ENCODE assay signal across 10 mouse cellular contexts in genomic region chr4:119245556-119245955, GRCm38 (mm10). TPM values are rescaled to one million over a fixed set of nuclear protein-coding genes. Genes with fewer than 3 reads are reported as not detected.
DNase-seq lines count a peak whose midpoint lies in the region; ATAC-seq lines count a peak whose summit lies in the region.
"Had no signal": no experiment of that assay in that cellular context is flagged by ENCODE, and none has a peak within 500 bp of the region (broad histone marks: within the 10 kb centered on the region; RNA-seq: fewer than 3 reads in every experiment).

No protein-coding gene starts in this region.

- H3K4me3 ChIP-seq in hindbrain, embryonic 13.5 days: no peak overlapping the region
- H3K4me3 ChIP-seq in hindbrain, embryonic 11.5 days (ENCODE audit: low read depth, low read length): no peak overlapping the region
- H3K4me3 ChIP-seq in heart, embryonic 14.5 days (ENCODE audit: control insufficient read depth in 1 of 2, insufficient read depth in 1 of 2, low read depth in 1 of 2, low read length in 2 of 2): no peak overlapping the region

- no peak for ATAC-seq in hindbrain, embryonic 13.5 days (ENCODE audit: low FRiP score)
- ATAC-seq in hindbrain, embryonic 11.5 days (ENCODE audit: low FRiP score): no peak
- ATAC-seq in heart, embryonic 14.5 days (ENCODE audit: insufficient number of reproducible peaks, insufficient read depth, low FRiP score, low read depth): no peak; the same call in 1 of the 2 replicates

- H3K36me3 ChIP-seq in hindbrain, embryonic 13.5 days: peaks cover 81% of the 10 kb centered on the region
- H3K36me3 ChIP-seq in hindbrain, embryonic 11.5 days (ENCODE audit: control insufficient read depth, insufficient read depth, low read length): no peaks in the 10 kb centered on the region
- peaks cover 68% of the 10 kb centered on the region for H3K36me3 ChIP-seq in heart, embryonic 14.5 days (ENCODE audit: control insufficient read depth, insufficient read depth, low read length)

- no peak overlapping the region for H3K9ac ChIP-seq in hindbrain, embryonic 13.5 days
- H3K9ac ChIP-seq in hindbrain, embryonic 11.5 days (ENCODE audit: low read depth, low read length): no peak overlapping the region
- peak overlapping the region; percentile 34; the same call in 1 of the 2 replicates for H3K9ac ChIP-seq in heart, embryonic 14.5 days (ENCODE audit: low read length)
- H3K9ac ChIP-seq: liver, embryonic 14.5 days had no signal

- no peak for DNase-seq in hindbrain, embryonic 11.5 days (ENCODE audit: low spot score)
- DNase-seq in brain, adult 2 months (ENCODE audit: low read depth, low spot score): peak; percentile 91
- peak; percentile 33 for DNase-seq in lung, postnatal 14 days
- DNase-seq in yolk sac, embryonic 10.5 days (ENCODE audit: low spot score): no peak
- DNase-seq in B cell, adult 2 months: no peak
- DNase-seq in retina, postnatal 1 day: no peak

- H3K9me3 ChIP-seq in hindbrain, embryonic 13.5 days: no peaks in the 10 kb centered on the region
- no peaks in the 10 kb centered on the region for H3K9me3 ChIP-seq in hindbrain, embryonic 11.5 days (ENCODE audit: control insufficient read depth, low read length)
- no peaks in the 10 kb centered on the region for H3K9me3 ChIP-seq in heart, embryonic 14.5 days (ENCODE audit: control insufficient read depth, low read length)

- 81% methylated on average over 7 of the region's 7 CpGs for WGBS in hindbrain, embryonic 13.5 days
- WGBS in hindbrain, embryonic 11.5 days: 83% methylated on average over 7 of the region's 7 CpGs
- 48% methylated on average over 7 of the region's 7 CpGs for WGBS in heart, embryonic 14.5 days

- H3K27ac ChIP-seq in hindbrain, embryonic 13.5 days: 0 out of 2 replicates have a peak overlapping the region, but pooled peaks have one; percentile 2
- no peak overlapping the region for H3K27ac ChIP-seq in hindbrain, embryonic 11.5 days (ENCODE audit: low read depth, low read length)
- peak overlapping the region in 1 of 2 experiments; percentile 53; a peak in 2 of 4 replicates for H3K27ac ChIP-seq in heart, embryonic 14.5 days (replicated peaks in 1 of 2; ENCODE audit: control insufficient read depth in 1 of 2, insufficient read depth in 1 of 2, low read depth in 2 of 2, low read length in 2 of 2)
- H3K27ac ChIP-seq: liver, embryonic 14.5 days had no signal

- H3K4me1 ChIP-seq in hindbrain, embryonic 13.5 days (replicated peaks): peaks cover 15% of the 10 kb centered on the region
- H3K4me1 ChIP-seq in hindbrain, embryonic 11.5 days (replicated peaks; ENCODE audit: control insufficient read depth, insufficient read depth, low read length): no peaks in the 10 kb centered on the region
- H3K4me1 ChIP-seq in heart, embryonic 14.5 days (ENCODE audit: control insufficient read depth in 2 of 2, insufficient read depth in 2 of 2, low read length in 2 of 2): peaks cover 12 to 29% of the 10 kb centered on the region in 2 experiments

- no peak overlapping the region for H3K4me2 ChIP-seq in hindbrain, embryonic 13.5 days
- H3K4me2 ChIP-seq in hindbrain, embryonic 11.5 days (replicated peaks; ENCODE audit: low read depth, low read length): no peak overlapping the region
- no peak overlapping the region for H3K4me2 ChIP-seq in heart, embryonic 14.5 days (ENCODE audit: low read length)

- H3K27me3 ChIP-seq in hindbrain, embryonic 13.5 days: no peaks in the 10 kb centered on the region
- no peaks in the 10 kb centered on the region for H3K27me3 ChIP-seq in hindbrain, embryonic 11.5 days (ENCODE audit: control insufficient read depth, insufficient read depth, low read length)
- no peaks in the 10 kb centered on the region for H3K27me3 ChIP-seq in heart, embryonic 14.5 days (ENCODE audit: control insufficient read depth, insufficient read depth, low read length)

RNA-seq across cellular contexts. Expression of gene Cldn19, which starts 9.7 kb away (rescaled TPM):
- polyA plus RNA-seq in hindbrain, embryonic 13.5 days (2015; fragmentation: Nextera tagmentation; extraction: Ambion mirVana): 0.76 and 1.3 TPM in 2 replicates
- 0.18 and 0.25 TPM in 2 replicates for polyA plus RNA-seq in hindbrain, embryonic 11.5 days (2014; fragmentation: Nextera tagmentation; extraction: Ambion mirVana)
- polyA plus RNA-seq in heart, embryonic 14.5 days (2014; fragmentation: Nextera tagmentation; extraction: Ambion mirVana): not detected in 2 replicates
- polyA plus RNA-seq: liver, embryonic 14.5 days; spleen, adult 2 months had no signal

RNA-seq across cellular contexts. Expression of gene P3h1, which starts 12.8 kb away (rescaled TPM):
- 12.2 and 13.2 TPM in 2 replicates for polyA plus RNA-seq in hindbrain, embryonic 13.5 days (2015; fragmentation: Nextera tagmentation; extraction: Ambion mirVana)
- 15.4 and 17.9 TPM in 2 replicates for polyA plus RNA-seq in hindbrain, embryonic 11.5 days (2014; fragmentation: Nextera tagmentation; extraction: Ambion mirVana)
- 40.9 and 42.0 TPM in 2 replicates for polyA plus RNA-seq in heart, embryonic 14.5 days (2014; fragmentation: Nextera tagmentation; extraction: Ambion mirVana)

RNA-seq across cellular contexts. Expression of gene AU022252, which starts 13.0 kb away (rescaled TPM):
- polyA plus RNA-seq in hindbrain, embryonic 13.5 days (2015; fragmentation: Nextera tagmentation; extraction: Ambion mirVana): 32.5 and 33.4 TPM in 2 replicates
- 31.1 and 37.0 TPM in 2 replicates for polyA plus RNA-seq in hindbrain, embryonic 11.5 days (2014; fragmentation: Nextera tagmentation; extraction: Ambion mirVana)
- polyA plus RNA-seq in heart, embryonic 14.5 days (2014; fragmentation: Nextera tagmentation; extraction: Ambion mirVana): 24.8 and 25.1 TPM in 2 replicates

RNA-seq across cellular contexts. Expression of gene Tmem269, which starts 27.5 kb away (rescaled TPM):
- polyA plus RNA-seq in hindbrain, embryonic 13.5 days (2015; fragmentation: Nextera tagmentation; extraction: Ambion mirVana): 0.39 and 0.43 TPM in 2 replicates
- not detected in 2 replicates for polyA plus RNA-seq in hindbrain, embryonic 11.5 days (2014; fragmentation: Nextera tagmentation; extraction: Ambion mirVana)
- polyA plus RNA-seq in heart, embryonic 14.5 days (2014; fragmentation: Nextera tagmentation; extraction: Ambion mirVana): 0.19 TPM in 1 of 2 replicates, not detected in the other
- polyA plus RNA-seq: liver, embryonic 14.5 days had no signal

RNA-seq across cellular contexts. Expression of gene Ybx1, which starts 48.8 kb away (rescaled TPM):
- 817 and 857 TPM in 2 replicates for polyA plus RNA-seq in hindbrain, embryonic 13.5 days (2015; fragmentation: Nextera tagmentation; extraction: Ambion mirVana)
- 1,193 and 1,290 TPM in 2 replicates for polyA plus RNA-seq in hindbrain, embryonic 11.5 days (2014; fragmentation: Nextera tagmentation; extraction: Ambion mirVana)
- polyA plus RNA-seq in heart, embryonic 14.5 days (2014; fragmentation: Nextera tagmentation; extraction: Ambion mirVana): 785 and 813 TPM in 2 replicates

Comparison
In these comparisons a context has a peak if more than half of its experiments do, and no peak if none do; other contexts are left out.
1. DNase-seq: peak in brain, adult 2 months (single experiment) and lung, postnatal 14 days (single experiment); none in hindbrain, embryonic 11.5 days (single experiment), yolk sac, embryonic 10.5 days (single experiment), B cell, adult 2 months (0 of 2) and retina, postnatal 1 day (single experiment).